Mouse (Mus musculus) CH12.LX (cell line): ENCODE results near the gene Prr13. TPM values are rescaled to one million over a fixed set of nuclear protein-coding genes. Genes with fewer than 3 reads are reported as not detected.

Source experiments
- DNase-seq: peaks from one replicate; pipeline ENCODE4 v3.0.0-alpha.2; 2013; ENCODE audit errors: extremely low read depth
- H3K27ac ChIP-seq: 2 replicates; pipeline ENCODE4 v1.5.1; 2012; ENCODE audit warnings: low read depth, mild to moderate bottlenecking, control low read depth, moderate library complexity; ENCODE audit not compliant: insufficient read depth
- H3K27me3 ChIP-seq: replicated peaks from 2 replicates; pipeline ENCODE3; 2012; ENCODE audit warnings: inconsistent platforms
- H3K36me3 ChIP-seq, 2 experiments: replicated peaks in 1 of 2; 2 replicates each; pipeline versions ENCODE3 to v1.6.1; 2012; ENCODE audit warnings: inconsistent platforms in 1 of 2, low read length in 1 of 2, mild to moderate bottlenecking in 1 of 2, mixed read lengths in 1 of 2, moderate library complexity in 1 of 2; ENCODE audit not compliant: control insufficient read depth in 1 of 2, insufficient read depth in 1 of 2
- H3K4me1 ChIP-seq, 2 experiments: 2 replicates each; pipeline ENCODE4 v1.6.1; 2012; ENCODE audit warnings: inconsistent platforms in 1 of 2, moderate library complexity in 1 of 2; ENCODE audit not compliant: insufficient read depth in 2 of 2, control insufficient read depth in 1 of 2
- H3K4me2 ChIP-seq: 2 replicates; pipeline ENCODE4 v1.6.1; 2012; ENCODE audit warnings: low read depth, mild to moderate bottlenecking, control low read depth; ENCODE audit not compliant: poor library complexity, insufficient read depth, severe bottlenecking
- H3K4me3 ChIP-seq, 3 experiments: fragments of 150-350 bp in 1 of 3; sonication (generic) in 1 of 3; replicated peaks in 1 of 3; 2 replicates each; pipeline versions ENCODE3 to v1.5.1; 2011 to 2012; ENCODE audit warnings: low read depth in 2 of 3, low read length in 2 of 3, mild to moderate bottlenecking in 2 of 3, moderate library complexity in 2 of 3, control low read depth in 1 of 3, improper control_type of control experiment in 1 of 3, inconsistent platforms in 1 of 3, mixed read lengths in 1 of 3; ENCODE audit not compliant: poor library complexity in 1 of 3
- H3K79me2 ChIP-seq: replicated peaks from 2 replicates; pipeline ENCODE4 v1.6.1; 2012; ENCODE audit warnings: mild to moderate bottlenecking, moderate library complexity; ENCODE audit not compliant: control insufficient read depth, poor library complexity, insufficient read depth, severe bottlenecking; ENCODE audit errors: extremely low read depth
- H3K9ac ChIP-seq: 2 replicates; pipeline ENCODE4 v1.6.1; 2012; ENCODE audit warnings: low read depth, mild to moderate bottlenecking, control low read depth, moderate library complexity; ENCODE audit not compliant: insufficient read depth
- H3K9me3 ChIP-seq: replicated peaks from 2 replicates; pipeline ENCODE3; 2012; ENCODE audit warnings: low read length, inconsistent platforms, mixed read lengths
- CHD1 ChIP-seq: IDR thresholded peaks from 2 replicates; pipeline ENCODE4 v1.6.1; 2012; ENCODE audit warnings: low read depth, low read length, improper control_type of control experiment, inconsistent platforms
- GABPA ChIP-seq: IDR thresholded peaks from 2 replicates; pipeline ENCODE4 v1.6.1; 2012; ENCODE audit warnings: low read depth, low read length, improper control_type of control experiment, inconsistent platforms; ENCODE audit not compliant: insufficient replicate concordance
- HCFC1 ChIP-seq: IDR thresholded peaks from 2 replicates; pipeline ENCODE4 v1.6.1; 2012; ENCODE audit warnings: low read depth, mild to moderate bottlenecking, inconsistent platforms, low read length, improper control_type of control experiment
- KAT2A ChIP-seq: IDR thresholded peaks from 2 replicates; pipeline ENCODE4 v1.6.1; 2012; ENCODE audit warnings: low read length, improper control_type of control experiment, inconsistent platforms; ENCODE audit not compliant: insufficient replicate concordance
- NELFE ChIP-seq: IDR thresholded peaks from 2 replicates; pipeline ENCODE4 v1.6.1; 2011; ENCODE audit warnings: low read depth, low read length, improper control_type of control experiment
- POLR2A ChIP-seq: IDR thresholded peaks from 2 replicates; pipeline ENCODE4 v1.6.1; 2011; ENCODE audit warnings: low read depth, mild to moderate bottlenecking, improper control_type of control experiment, low read length
- POLR2AphosphoS2 ChIP-seq: IDR thresholded peaks from 2 replicates; pipeline ENCODE4 v1.6.1; 2011; ENCODE audit warnings: low read depth, low read length, improper control_type of control experiment
- RCOR1 ChIP-seq: conservative IDR thresholded peaks from 2 replicates; pipeline ENCODE4 v1.6.1; 2012; ENCODE audit warnings: low read depth, mild to moderate bottlenecking, inconsistent platforms, low read length, improper control_type of control experiment
- USF1 ChIP-seq: IDR thresholded peaks from 2 replicates; pipeline ENCODE4 v1.6.1; 2014; ENCODE audit warnings: low read depth, mild to moderate bottlenecking, inconsistent platforms, low read length, improper control_type of control experiment
- USF2 ChIP-seq: conservative IDR thresholded peaks from 2 replicates; pipeline ENCODE4 v1.6.1; 2011; ENCODE audit warnings: low read depth, low read length, improper control_type of control experiment
- ZC3H11A ChIP-seq: IDR thresholded peaks from 2 replicates; pipeline ENCODE4 v1.6.1; 2012; ENCODE audit warnings: low read depth, mild to moderate bottlenecking, inconsistent platforms, low read length, improper control_type of control experiment
- ZNF384 ChIP-seq: IDR thresholded peaks from 2 replicates; pipeline ENCODE4 v1.6.1; 2012; ENCODE audit warnings: low read depth, low read length, improper control_type of control experiment, inconsistent platforms
- dilution Hi-C: fragments of 300-500 bp; cut with MboI; formaldehyde crosslinking; loops from 2 replicates; pipeline ENCODE4 v1.14.3; 2020; ENCODE audit warnings: low sequenced_read_pairs; ENCODE audit not compliant: extremely low pct_unique_long_range_greater_than_20kb, extremely low pct_ligation_motif_present
- in situ Hi-C: fragments of 300-500 bp; cut with MboI; formaldehyde crosslinking; loops from 3 replicates; pipeline ENCODE4 v1.14.3; 2019; ENCODE audit warnings: low sequenced_read_pairs, low pct_ligation_motif_present, low pct_unique_long_range_greater_than_20kb, mixed read lengths
- polyA plus RNA-seq: library from polyadenylated mRNA; unstranded; fragments of >175 nt; gene quantifications from 2 replicates; pipeline ENCODE4 v1.2.1, GENCODE M21; 2012; ENCODE audit warnings: low read depth; ENCODE audit not compliant: insufficient read length
- total RNA-seq, 2 experiments: library from RNA; depleted of rRNA; stranded (reverse); fragments of 300-350 nt in 1 of 2; fragments of >200 nt in 1 of 2; gene quantifications; 2 replicates each; pipeline ENCODE4 v1.2.3; 2012 to 2014

Prr13 gene
- total and polyA plus RNA-seq, 3 experiments = 32.2 to 131 (median 36.4) TPM

GRCm38 (mm10) chr15:102505073-102505769 is 46.4 kb downstream of the Prr13 start:
- H3K79me2 ChIP-seq = no peaks in the 10 kb centered on the region
- dilution Hi-C loops (no loop called here), in situ Hi-C loops (no loop called here)
- no peaks in the 10 kb centered on the region for H3K27me3 ChIP-seq
- no peak for DNase-seq
- H3K4me1 ChIP-seq = peaks cover 2 to 11% of the 10 kb centered on the region in 2 experiments; a peak in 3 of 4 replicates
- no peak overlapping the region for H3K4me3 ChIP-seq
- no peaks in the 10 kb centered on the region for H3K9me3 ChIP-seq
- no peak overlapping the region for H3K4me2 ChIP-seq
- TF ChIP-seq KAT2A (no peak), ZC3H11A (no peak), NELFE (peak; percentile 15; the same call in 1 of the 2 replicates), POLR2AphosphoS2 (peak; percentile 59; the same call in 1 of the 2 replicates), POLR2A (peak; percentile 33; the same call in 1 of the 2 replicates)
- no peak overlapping the region for H3K9ac ChIP-seq
- no peak overlapping the region for H3K27ac ChIP-seq
- H3K36me3 ChIP-seq = peaks cover 48 to 66% of the 10 kb centered on the region in 2 experiments

- Histone ChIP-seq H3K36me3 (peaks cover 42 to 59% of the 10 kb centered on the region in 2 experiments), H3K9me3 (no peaks in the 10 kb centered on the region), H3K27me3 (no peaks in the 10 kb centered on the region), H3K9ac (no peak overlapping the region), H3K4me2 (no peak overlapping the region), H3K79me2 (no peaks in the 10 kb centered on the region), H3K4me3 (no peak overlapping the region), H3K4me1 (peaks cover 6 to 18% of the 10 kb centered on the region in 2 experiments), H3K27ac (no peak overlapping the region)
- no peak for DNase-seq
- dilution Hi-C loops (no loop called here), in situ Hi-C loops (no loop called here)
- TF ChIP-seq RCOR1 (no peak), ZNF384 (no peak), CHD1 (no peak)
Observed at GRCm38 (mm10) chr15:102505770-102506463, 47.1 kb downstream of the Prr13 start.

DNA sequence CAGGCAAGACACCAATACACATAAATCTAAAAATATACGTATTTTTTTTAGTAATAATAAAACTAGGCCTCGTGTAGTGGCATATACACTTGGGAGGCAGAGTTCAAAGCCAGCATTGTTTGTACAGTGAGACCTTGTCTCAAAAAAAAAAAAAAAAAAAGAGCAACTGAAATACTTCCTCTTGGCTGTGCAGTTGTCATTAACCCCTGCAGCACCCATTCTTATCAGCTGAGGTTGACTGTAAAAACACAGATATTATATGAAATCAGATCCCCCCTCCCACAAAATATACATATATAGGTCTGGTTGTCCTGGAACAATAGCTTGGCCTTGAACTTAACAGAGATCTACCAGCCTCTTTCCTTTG is 47.6 kb downstream of the Prr13 start:
- H3K79me2 ChIP-seq = no peaks in the 10 kb centered on the region
- H3K27me3 ChIP-seq = no peaks in the 10 kb centered on the region
- H3K9ac ChIP-seq = no peak overlapping the region
- peaks cover 10 to 23% of the 10 kb centered on the region in 2 experiments for H3K4me1 ChIP-seq
- H3K4me2 ChIP-seq = no peak overlapping the region
- H3K27ac ChIP-seq = no peak overlapping the region
- H3K36me3 ChIP-seq = peaks cover 36 to 54% of the 10 kb centered on the region in 2 experiments
- no peaks in the 10 kb centered on the region for H3K9me3 ChIP-seq
- no peak overlapping the region for H3K4me3 ChIP-seq
- no peak for DNase-seq
- TF ChIP-seq ZNF384 (peak; percentile 65), USF1 (no peak), USF2 (no peak), GABPA (no peak), CHD1 (no peak), HCFC1 (no peak)
- dilution Hi-C loops (no loop called here), in situ Hi-C loops (no loop called here)
